Mouse (Mus musculus) frontal cortex, postnatal 25 days (tissue): ENCODE measurements around the gene Gm11096.

ENCODE experiments used
- DNase-seq, 2 experiments: peaks; one replicate each; pipeline ENCODE4 v3.0.0; 2022; ENCODE audit warnings: low spot score in 2 of 2

Gm11096 gene

DNA sequence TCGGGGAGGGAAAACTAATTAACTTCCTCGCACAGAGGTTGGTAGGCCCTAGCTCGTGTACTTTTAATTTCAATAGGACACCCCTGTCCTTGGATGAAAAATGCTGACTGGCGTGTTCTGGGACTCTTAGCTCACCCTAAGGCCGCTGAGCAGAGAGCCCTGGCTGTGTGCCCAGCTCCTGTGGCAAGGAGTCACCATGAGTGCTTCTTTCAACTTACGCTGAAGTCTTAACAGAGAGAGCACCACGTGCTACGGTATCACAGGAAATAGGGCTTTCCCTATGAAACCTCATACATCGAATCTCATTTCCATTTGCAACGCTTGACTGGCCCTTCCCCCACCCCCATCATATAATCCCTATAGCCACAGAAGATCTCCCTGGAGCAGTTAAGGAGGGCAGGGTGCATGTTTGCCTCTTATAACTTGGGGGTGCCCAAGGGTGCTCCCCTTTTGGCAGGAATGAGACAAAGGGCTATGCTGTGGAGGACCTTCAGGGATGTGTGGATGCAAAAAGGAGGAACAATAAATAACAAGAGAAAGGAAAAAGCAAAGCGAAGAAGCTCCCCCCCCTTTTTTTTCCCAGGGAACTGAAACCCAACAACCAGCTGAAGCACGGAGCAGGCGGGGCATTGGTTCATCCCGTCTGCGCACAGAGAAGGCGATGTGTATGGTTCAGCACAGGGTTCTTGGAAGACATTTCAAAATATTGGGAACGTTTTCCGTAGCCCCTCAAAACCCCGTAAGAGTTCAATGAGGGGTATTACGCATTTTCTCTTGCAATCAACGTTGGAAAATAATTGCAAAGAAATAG, 39.0 kb downstream of the Gm11096 start:
- DNase-seq, result no peak

DNA sequence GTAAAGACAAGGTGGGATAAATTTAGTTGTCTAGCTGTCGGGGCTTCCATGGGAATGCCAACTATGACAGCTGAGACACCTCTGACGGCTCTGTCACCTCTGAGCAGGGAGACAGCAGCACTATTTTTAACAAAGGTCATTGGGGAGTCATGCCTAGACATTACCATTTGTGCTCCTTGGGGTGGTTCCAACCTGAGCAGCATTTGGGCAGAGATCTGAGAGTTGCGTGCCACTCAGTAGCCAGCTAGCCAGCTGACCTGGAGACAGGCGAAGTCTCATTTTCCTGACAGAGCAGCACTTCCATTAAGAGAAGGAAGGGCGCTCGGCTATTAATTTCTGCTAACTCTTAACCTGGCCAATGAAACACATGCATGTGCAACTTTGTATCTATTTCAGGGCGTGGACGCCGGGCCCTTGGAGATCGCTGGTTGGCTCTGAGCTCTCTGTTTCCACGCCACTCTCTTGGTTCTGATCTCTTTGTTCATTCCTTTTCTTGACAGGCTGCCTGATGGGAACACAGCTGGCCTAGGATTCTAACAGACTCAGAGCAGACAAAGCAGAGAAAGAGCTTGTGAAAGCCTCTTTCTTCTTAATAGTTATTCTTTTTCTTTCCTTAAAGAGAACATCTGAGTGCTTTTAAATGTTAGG, 40.4 kb downstream of the Gm11096 start:
- no peak for DNase-seq

- no peak for DNase-seq
Measured at GRCm38 (mm10) chr17:81486388-81486787, 44.8 kb downstream of the Gm11096 start.
